Mouse (Mus musculus): Measurements from ENCODE around the gene Nudt16l1. TPM values are rescaled to one million over a fixed set of nuclear protein-coding genes. Genes with fewer than 3 reads are reported as not detected.
A peak's percentile ranks its signal among the peaks of the same experiment; 100 is the strongest.

Nudt16l1 gene
- total RNA-seq (2021): 10 to 100 TPM; 12.4 to 12.8 TPM
- long read RNA-seq, experiment 1, transcript Nudt16l1-205 (3 exons, 1,618 nt): major isoform, 10 of 13 reads
- long read RNA-seq, experiment 1, partial matches to known transcripts: 0 of 13 reads
- long read RNA-seq, experiment 1, other reads (novel, unspliced or antisense): 3 of 13 reads
- long read RNA-seq, experiment 2, transcript Nudt16l1-205 (3 exons, 1,618 nt): major isoform, 26 of 30 reads
- long read RNA-seq, experiment 2, partial matches to known transcripts: 0 of 30 reads
- long read RNA-seq, experiment 2, other reads (novel, unspliced or antisense): 2 of 30 reads

DNA sequence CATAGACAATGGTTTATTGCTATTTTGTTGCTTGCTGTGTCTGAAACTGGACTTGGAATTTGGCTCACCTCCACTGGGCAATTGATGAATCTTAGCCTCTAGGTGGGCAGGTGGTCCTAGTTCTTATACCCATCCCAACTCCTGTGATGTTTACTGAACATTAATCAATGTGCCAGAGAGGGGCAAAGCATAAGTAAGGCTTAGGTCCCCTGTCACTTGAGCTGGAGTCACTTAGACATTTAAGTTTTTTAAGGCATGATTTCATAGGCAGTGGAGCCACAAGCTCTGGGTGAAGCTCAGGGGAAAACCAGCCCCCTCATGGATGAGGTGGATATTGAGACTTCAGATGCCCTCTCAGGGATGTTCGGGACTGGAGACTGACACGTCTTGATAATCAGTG, at the start of gene Nudt16l1:
Gene Nudt16l1 (plus strand): TSS at position 301 of the 400 bp plus-strand sequence.
- no peak for DNase-seq
- intact Hi-C loops (cut with DNase I): no loop called here

DNA sequence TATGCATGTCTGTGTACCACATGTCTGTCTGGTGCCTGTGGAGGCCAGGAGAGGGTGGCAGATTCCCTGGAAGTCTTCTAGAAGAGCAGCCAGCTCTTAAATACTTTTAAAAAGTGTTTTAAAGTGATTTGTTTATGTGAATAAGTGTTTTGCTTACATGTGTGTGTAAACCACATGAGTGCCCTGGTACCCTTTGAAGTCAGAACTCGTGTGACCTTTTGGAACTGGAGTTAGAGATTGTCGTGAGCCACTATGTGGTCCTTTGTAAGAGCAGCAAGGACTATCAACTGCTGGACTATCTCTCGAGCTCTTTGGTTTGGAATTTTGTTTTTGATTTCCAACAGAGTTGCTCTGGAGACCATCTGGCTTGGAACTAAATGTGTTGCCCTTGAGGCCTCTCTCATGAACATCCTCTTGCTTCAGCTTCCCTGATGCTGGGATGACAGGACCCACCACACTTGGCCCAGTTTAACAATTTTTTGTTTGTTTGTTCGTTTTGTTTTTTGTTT, 48.3 kb upstream of the Nudt16l1 start:
- no peak for DNase-seq
- intact Hi-C loops (cut with DNase I): no loop called here

GRCm38 (mm10) chr16:4892171-4892570, 46.4 kb upstream of the Nudt16l1 start:
- intact Hi-C loops (cut with DNase I): no loop called here
- DNase-seq: no peak

DNA sequence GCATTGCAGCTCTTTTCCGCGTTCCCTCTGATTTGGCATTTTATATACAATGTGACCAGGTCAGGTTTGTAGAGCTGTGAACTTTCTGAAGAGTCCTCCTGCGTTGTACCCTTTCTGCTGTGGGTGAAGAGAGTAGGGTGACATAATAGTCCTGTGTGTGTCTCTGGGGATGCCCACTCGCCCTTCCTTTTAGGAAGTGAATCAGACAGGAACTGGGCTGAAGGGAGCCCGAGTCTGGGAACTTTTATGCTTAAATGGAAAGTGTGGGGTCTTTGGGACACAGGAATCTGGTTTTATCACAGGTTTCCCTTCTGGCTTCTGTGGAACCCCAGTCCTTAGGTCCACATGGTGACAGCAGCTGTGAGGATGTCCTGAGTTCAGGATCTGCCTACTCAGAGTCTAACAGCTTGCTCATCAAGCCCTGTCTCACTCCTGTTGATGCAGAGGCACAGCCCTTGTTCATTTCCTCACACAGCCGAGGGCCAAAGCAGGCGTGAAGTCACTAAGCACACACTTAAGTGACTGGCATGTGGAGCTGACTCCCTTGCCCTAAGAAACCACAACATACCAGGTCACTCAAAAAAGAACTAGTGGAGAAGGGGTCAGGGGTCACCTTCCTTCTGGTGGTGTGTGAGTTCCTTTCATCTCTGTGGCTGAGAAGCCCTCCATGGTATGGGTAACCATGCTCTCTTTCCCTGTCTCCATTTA, 44.2 kb upstream of the Nudt16l1 start:
- DNase-seq: no peak
- intact Hi-C loops (cut with DNase I): no loop called here

DNA sequence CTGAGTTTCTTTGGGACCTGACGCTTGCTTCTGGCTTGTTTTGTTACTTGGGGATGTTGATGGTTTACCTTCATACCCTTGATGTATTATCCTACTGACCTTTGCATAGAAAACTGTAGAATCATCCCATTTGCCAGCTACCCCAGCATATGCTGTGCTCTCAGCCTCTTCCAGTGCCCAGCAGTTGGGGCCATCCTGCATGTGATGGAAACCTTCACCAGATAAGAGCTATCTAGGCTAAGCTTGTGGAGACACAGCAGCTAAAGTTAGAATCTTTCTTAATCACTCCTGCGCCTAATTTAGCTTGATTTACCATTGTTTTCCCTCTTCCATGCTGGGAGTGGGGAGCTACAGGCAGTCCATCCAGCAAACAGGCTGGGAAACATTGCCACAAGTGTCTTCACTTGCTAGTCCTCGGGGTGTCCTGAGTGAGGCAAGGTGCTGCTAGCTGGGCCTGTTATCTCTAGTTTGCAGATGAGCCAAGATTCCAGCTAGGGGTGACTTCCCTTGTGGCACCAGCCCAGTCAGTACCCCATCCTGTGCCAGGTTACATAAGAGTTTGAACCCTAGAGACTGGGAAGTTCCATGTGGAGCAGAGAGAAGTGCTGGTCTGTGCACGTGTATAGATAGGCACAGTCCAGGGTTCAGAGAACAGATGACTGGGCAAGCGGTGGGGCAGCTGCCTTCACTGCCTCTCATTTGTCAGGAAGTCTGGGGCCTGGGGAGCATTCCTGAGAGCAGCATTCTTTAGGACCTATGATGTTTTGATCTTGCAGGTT, 42.1 kb upstream of the Nudt16l1 start:
- peak in 1 of 2 experiments; percentile 44 for DNase-seq
- intact Hi-C loops (cut with DNase I): no loop called here

DNA sequence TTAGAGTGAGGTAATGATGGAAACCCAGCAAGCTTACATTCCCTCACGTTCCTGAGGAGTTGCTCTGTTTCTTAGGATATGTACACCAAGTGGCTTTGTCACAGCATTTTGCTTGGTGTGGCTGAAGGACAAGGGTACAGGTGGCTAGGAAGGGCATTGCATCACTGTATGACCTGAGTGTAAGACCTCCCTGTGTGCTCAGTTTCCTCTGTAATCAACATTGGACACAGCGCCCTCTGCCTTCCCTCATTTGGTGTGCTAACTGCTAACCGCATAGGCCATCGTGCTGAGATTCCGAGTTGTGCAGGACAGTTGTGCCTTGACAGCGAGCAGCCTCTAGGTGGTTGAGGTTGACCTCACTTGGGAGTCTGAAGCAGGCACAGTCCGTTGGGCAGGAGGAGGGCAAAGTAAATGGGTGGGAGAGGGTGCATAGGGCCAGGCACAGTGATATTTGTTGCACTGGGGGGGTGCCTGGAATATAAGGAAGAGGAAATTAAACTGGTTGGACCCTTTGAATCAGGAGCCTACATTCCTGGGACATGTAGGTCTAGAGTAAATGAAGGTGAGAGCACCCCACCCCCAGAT, 41.3 kb upstream of the Nudt16l1 start:
- intact Hi-C loops (cut with DNase I): no loop called here
- DNase-seq: no peak

DNA sequence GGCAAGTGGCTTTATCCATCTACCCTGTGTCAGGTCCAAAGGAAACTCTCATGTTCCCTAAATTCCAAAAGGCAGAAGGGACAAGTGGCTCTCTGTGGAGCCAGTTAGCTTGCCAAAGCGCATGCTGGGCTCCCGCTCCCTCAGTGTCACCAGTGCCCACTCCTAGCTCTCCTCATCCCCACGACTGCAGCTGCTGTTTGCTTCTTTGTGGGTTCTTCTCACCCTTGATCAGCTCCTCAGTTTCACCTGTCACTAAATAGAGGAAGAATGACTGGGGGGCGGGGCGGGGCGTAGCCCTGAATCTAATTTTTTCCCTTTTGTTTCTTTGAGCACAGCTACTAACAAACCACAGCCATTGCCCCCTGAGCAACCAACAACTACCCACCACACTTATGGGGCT, 39.7 kb upstream of the Nudt16l1 start:
- no peak for DNase-seq
- intact Hi-C loops (cut with DNase I): no loop called here

GRCm38 (mm10) chr16:4899711-4900110, 38.9 kb upstream of the Nudt16l1 start:
- DNase-seq: no peak
- intact Hi-C loops (cut with DNase I): no loop called here

- intact Hi-C loops (cut with DNase I): no loop called here
Observed at GRCm38 (mm10) chr16:4901167-4901566, 37.4 kb upstream of the Nudt16l1 start.

DNA sequence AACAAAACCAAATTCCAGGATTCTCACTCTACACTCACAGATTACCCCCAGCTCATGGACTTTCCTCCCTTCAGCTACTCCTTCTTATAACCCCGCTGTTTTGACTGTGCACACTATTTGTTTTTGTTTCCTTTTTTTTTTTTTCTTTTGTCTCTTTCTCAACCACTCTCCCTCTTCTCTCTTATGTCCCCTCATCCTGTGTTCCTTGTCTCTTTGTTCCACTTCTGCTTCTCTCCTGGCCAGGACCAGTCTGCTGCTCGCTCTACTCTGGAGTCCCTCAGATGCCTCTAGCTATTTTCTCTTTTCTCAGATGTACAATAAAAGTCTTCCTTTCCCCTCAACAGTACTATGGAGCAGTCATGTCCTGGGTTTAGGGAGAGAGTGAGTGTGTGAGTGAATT, 36.2 kb upstream of the Nudt16l1 start:
- no peak for DNase-seq
- intact Hi-C loops (cut with DNase I): no loop called here

More at GRCm38 (mm10) chr16:4901167-4901566, 37.4 kb upstream of the Nudt16l1 start:
- DNase-seq: no peak

- intact Hi-C loops (cut with DNase I): no loop called here
- no peak for DNase-seq
Observed at GRCm38 (mm10) chr16:4903491-4904102, 35.0 kb upstream of the Nudt16l1 start.

- DNase-seq: no peak
- intact Hi-C loops (cut with DNase I): no loop called here
Observed at GRCm38 (mm10) chr16:4904878-4905277, 33.7 kb upstream of the Nudt16l1 start.

GRCm38 (mm10) chr16:4905591-4905990, 33.0 kb upstream of the Nudt16l1 start:
- no peak for DNase-seq
- intact Hi-C loops (cut with DNase I): no loop called here

DNA sequence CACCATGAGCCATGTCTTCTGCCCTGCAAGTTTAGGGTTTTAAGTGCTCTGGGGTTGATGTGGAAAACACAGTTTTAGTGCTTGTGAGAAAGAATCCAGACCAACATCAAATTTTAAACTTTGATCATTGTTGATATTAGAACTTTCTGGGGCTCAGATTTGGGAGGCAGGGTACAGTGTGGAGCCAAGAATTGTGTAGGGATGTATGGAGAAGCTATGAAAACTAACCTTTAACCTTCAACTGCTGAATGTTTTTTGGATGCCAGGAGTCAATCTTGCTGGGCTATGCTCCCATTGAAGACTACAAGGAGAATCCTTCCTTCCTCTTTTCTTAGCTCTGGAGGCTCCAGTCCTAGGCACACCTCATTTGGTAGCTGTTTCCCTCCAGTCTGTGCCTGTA, 32.0 kb upstream of the Nudt16l1 start:
- no peak for DNase-seq
- intact Hi-C loops (cut with DNase I): no loop called here

DNA sequence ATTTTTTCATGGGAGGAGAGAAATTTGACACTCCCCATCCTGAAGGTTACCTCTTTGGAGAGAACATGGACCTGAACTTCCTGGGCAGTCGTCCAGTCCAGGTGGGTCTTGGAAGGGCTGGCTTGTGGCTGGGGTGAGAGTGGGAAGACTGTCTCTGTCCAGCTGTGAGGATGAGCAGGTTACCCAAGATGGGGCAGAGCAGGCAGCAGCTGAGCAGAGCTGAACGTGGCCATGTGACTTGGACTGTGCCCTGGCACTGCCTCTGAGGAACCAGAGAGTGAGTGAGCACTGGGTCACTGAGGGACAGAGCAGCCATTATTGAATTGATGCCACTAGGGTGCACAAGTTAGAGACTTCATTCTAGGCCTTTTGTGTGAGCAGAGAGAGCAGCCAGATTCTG, 31.2 kb upstream of the Nudt16l1 start:
- DNase-seq: no peak
- intact Hi-C loops (cut with DNase I): no loop called here

DNA sequence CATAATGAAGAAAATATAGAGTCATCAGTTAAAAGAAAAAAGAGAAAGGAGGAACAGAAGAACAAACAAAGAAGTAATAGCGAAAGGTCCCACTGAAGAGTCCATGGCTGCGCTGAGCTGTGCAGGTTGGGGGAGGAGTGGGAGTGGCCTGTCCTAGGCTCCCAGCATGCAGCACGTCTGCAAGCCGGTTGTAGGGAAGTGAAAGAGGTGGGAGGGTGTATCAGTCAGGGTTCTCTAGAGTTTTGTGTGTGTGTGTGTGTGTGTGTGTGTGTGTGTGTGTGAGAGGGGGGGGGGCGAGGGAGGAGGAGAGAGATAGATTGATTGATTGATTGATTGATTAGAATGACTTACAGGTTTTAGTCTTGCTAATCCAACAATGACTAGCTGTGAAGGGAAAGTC, 30.6 kb upstream of the Nudt16l1 start:
- intact Hi-C loops (cut with DNase I): no loop called here
- no peak for DNase-seq

GRCm38 (mm10) chr16:4909745-4910144, 28.8 kb upstream of the Nudt16l1 start:
- intact Hi-C loops (cut with DNase I): no loop called here
- no peak for DNase-seq

DNA sequence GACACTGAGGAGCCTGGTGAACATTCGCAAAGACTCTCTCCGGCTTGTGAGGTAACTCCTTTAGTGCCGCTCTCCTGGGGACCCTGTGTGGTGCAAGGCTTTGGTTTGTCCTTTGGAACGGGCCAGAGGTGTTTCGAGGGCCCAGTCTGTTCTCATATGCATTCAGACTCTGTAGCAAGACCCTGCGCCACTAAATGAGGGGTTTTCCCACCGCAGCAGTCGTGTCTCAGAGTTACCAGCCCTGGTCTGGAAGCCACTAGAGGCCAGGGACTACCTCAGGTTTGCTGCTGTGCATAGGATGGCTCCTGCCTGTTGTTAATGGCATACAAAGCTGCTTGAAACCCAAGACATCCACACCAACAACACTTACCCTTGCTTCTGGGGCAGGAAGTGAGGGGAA, 27.8 kb upstream of the Nudt16l1 start:
- intact Hi-C loops (cut with DNase I): no loop called here
- DNase-seq: no peak

DNA sequence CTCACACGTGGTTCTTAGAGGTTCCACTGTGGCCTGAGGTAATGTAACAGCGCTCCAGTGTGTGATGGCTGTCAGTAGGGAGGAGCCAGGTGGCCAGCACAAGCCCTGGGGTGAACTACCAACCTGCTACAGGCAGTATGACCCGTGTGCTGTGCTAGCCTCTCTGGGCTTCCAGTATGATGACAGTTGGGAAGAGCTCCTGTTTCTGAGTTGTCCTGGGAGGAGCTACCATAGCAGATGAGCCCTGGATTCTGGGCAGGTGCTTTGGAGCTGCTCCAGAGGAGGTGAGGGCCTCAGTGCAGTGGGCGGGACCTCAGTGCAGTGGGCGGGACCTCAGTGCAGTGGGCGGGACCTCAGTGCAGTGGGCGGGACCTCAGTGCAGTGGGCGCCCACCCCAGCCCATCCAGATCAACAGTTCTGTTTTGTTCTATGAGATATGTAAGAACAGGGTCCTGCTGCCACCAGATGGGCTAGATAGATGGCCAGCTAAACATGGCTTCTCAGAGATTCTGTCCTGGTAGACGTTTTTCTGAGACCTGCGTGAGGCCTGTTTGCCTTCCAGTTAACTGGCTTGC, 26.4 kb upstream of the Nudt16l1 start:
- intact Hi-C loops (cut with DNase I): loop anchor here (2.0 kb wide), 1 partner anchor 35 kb away; no protein-coding TSS in a partner anchor
- no peak for DNase-seq
